Mouse (Mus musculus) kidney, embryonic 16.5 days (tissue): ENCODE results near the gene Tex33. TPM values are rescaled to one million over a fixed set of nuclear protein-coding genes. Genes with fewer than 3 reads are reported as not detected.
"Not testable (repeated sequence)": the region's sequence is repeated elsewhere in the genome, so short reads cannot be mapped to it uniquely, and the experiment has no call there.

Experiments
- ATAC-seq: fragments of 200-750 bp; cut with Nextera tagmentation; 2 replicates; pipeline ENCODE4 v1.8.0; 2017; ENCODE audit warnings: moderate TSS enrichment; ENCODE audit not compliant: low FRiP score, low TSS enrichment
- H3K27ac ChIP-seq: fragments of 300-500 bp; sonication (generic); 2 replicates; pipeline ENCODE4 v1.5.1; 2014; ENCODE audit warnings: low read length
- H3K27me3 ChIP-seq: fragments of 300-500 bp; sonication (generic); 2 replicates; pipeline ENCODE4 v1.6.1; 2014; ENCODE audit warnings: low read length, control low read depth, mixed read lengths; ENCODE audit not compliant: insufficient read depth
- H3K36me3 ChIP-seq: fragments of 300-500 bp; sonication (generic); 2 replicates; pipeline ENCODE4 v1.6.1; 2014; ENCODE audit warnings: low read length, control low read depth, mixed read lengths; ENCODE audit not compliant: insufficient read depth
- H3K4me1 ChIP-seq: fragments of 300-500 bp; sonication (generic); 2 replicates; pipeline ENCODE4 v1.6.1; 2014; ENCODE audit warnings: low read length, control low read depth, mixed read lengths; ENCODE audit not compliant: insufficient read depth
- H3K4me2 ChIP-seq: fragments of 300-500 bp; sonication (generic); replicated peaks from 2 replicates; pipeline ENCODE4 v1.6.1; 2014; ENCODE audit warnings: low read depth, low read length
- H3K4me3 ChIP-seq: fragments of 300-500 bp; sonication (generic); 2 replicates; pipeline ENCODE4 v1.5.1; 2014; ENCODE audit warnings: mild to moderate bottlenecking, low read length
- H3K9ac ChIP-seq: fragments of 300-500 bp; sonication (generic); replicated peaks from 2 replicates; pipeline ENCODE4 v1.6.1; 2014; ENCODE audit warnings: low read length
- H3K9me3 ChIP-seq: fragments of 300-500 bp; sonication (generic); 2 replicates; pipeline ENCODE4 v1.6.1; 2016; ENCODE audit warnings: low read length, control low read depth
- WGBS: fragments of 180-500 bp; shearing (Covaris S2); extraction: QIAGEN DNeasy Blood & Tissue Kit; methylation state at CpG from one replicate; pipeline ENCODE4 v1.1.7; 2014; 5-methylcytosine and 5-hydroxymethylcytosine counted together
- microRNA-seq: library from miRNA; unstranded; fragments of <30 nt; microRNA quantifications from one replicate; pipeline ENCODE4, GENCODE M21; 2016
- polyA plus RNA-seq: library from polyadenylated mRNA; unstranded; fragments of >200 nt; fragmentation: Nextera tagmentation; extraction: Ambion mirVana; gene quantifications from 2 replicates; pipeline ENCODE4 v1.2.1, GENCODE M21; 2015

The Tex33 gene
- polyA plus RNA-seq, 1 experiment from 2014 or later: not detected

- Histone ChIP-seq H3K4me3 (no peak overlapping the region), H3K9me3 (no peaks in the 10 kb centered on the region), H3K36me3 (no peaks in the 10 kb centered on the region), H3K9ac (no peak overlapping the region), H3K27ac (no peak overlapping the region), H3K27me3 (no peaks in the 10 kb centered on the region), H3K4me2 (no peak overlapping the region), H3K4me1 (no peaks in the 10 kb centered on the region)
- ATAC-seq: no peak
- 77% methylated on average over 3 of the region's 3 CpGs for WGBS
Measured at GRCm38 (mm10) chr15:78334380-78334779, 61.3 kb downstream of the Tex33 start.

DNA sequence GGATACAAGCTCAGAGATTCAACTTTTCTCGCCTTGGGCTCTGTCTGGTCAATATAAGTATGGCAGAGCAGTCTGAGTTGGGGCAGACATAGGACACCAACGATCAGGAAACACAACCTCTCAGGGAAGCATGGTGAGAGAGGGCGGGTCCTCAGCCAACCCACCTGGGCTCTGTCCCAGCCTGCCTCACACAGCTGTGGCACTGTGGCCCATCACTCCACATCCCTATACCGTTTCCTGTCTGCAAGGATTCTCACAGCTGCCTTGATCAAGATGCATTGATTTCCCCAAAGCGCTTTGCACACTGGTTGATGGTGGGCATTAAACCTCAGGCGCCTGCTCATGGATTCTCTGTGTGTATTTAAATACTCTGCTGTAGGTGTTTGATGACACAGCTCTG lies 62.7 kb downstream of the Tex33 start:
- ATAC-seq: no peak
- H3K9ac ChIP-seq: no peak overlapping the region
- no peak overlapping the region for H3K4me3 ChIP-seq
- H3K27me3 ChIP-seq: no peaks in the 10 kb centered on the region
- H3K9me3 ChIP-seq: no peaks in the 10 kb centered on the region
- no peaks in the 10 kb centered on the region for H3K36me3 ChIP-seq
- H3K4me1 ChIP-seq: no peaks in the 10 kb centered on the region
- H3K4me2 ChIP-seq: no peak overlapping the region
- H3K27ac ChIP-seq: no peak overlapping the region
- WGBS: 76% methylated on average over 6 of the region's 6 CpGs

DNA sequence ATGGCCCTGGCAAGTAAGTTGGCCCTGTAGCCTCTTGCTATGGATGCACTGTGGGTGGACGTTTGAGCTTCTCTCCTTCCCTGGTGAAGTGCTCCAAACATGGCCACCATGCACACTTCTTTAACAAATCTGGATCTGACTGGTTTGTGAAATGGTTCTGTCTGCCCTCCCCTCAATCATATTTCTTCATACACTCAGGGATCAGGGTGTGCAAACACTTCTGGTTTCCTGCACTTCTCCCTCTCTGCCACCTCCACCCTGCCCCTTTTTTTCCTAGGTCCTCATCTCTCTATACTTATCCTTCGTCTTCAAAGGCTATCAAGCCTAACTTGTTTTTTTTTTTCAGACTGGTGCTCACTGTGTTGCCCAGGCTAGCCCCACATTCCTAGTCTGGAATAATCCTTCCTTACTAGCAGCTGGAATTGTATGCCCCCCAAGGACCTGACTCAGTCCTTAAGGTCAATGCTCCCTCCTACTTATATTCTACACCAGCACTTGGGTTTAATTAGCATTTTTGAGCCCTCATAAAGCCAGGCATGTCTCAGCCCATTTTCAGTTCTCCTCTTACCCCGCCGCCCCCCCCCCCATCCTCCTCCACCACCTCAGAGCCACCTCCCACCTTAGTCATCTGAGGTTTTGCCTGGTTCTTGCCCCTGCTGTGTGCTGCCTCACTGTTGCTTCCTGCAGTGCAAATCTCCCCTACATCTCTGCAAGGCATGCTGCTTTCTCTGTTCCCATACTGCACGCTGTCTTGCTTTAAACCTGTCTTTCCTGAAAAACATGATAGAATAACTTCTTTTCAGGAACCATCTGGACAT lies 64.0 kb downstream of the Tex33 start:
- Histone ChIP-seq H3K4me3 (no peak overlapping the region), H3K9ac (no peak overlapping the region), H3K9me3 (no peaks in the 10 kb centered on the region), H3K36me3 (no peaks in the 10 kb centered on the region), H3K4me1 (no peaks in the 10 kb centered on the region), H3K27ac (no peak overlapping the region), H3K4me2 (no peak overlapping the region), H3K27me3 (no peaks in the 10 kb centered on the region)
- ATAC-seq: no peak
- WGBS: 70% methylated on average over 5 of the region's 5 CpGs

- WGBS: 74% methylated on average over 4 of the region's 4 CpGs
- Histone ChIP-seq H3K9me3 (no peaks in the 10 kb centered on the region), H3K9ac (no peak overlapping the region)
Measured at GRCm38 (mm10) chr15:78330706-78331105, 65.0 kb downstream of the Tex33 start.

DNA sequence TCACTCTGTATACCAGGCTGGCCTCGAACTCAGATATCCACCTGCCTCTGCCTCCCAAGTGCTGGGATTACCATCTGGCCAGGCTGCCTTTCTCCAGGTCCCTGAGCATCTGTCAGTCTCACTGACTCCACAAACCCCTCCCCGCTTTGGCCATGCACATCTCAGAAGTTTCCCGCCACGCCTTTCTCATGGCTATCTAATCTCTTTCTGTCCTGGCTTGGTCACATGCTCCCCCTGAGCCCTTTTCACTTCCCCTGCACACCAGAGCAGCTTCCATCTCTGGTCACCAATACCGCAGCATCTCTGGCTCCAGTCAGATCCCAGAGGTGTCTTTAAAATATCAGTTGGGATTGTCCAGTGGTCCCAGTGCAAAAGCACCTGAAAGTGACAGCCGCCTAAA lies 65.7 kb downstream of the Tex33 start:
- H3K27ac ChIP-seq, ATAC-seq, H3K4me3 ChIP-seq, H3K27me3 ChIP-seq, H3K4me1 ChIP-seq, H3K4me2 ChIP-seq, H3K9me3 ChIP-seq, H3K36me3 ChIP-seq, H3K9ac ChIP-seq: not testable (repeated sequence)
- 84% methylated on average over 6 of the region's 6 CpGs for WGBS

More at GRCm38 (mm10) chr15:78330706-78331105, 65.0 kb downstream of the Tex33 start:
- Histone ChIP-seq H3K27ac (no peak overlapping the region), H3K4me3 (no peak overlapping the region), H3K36me3 (no peaks in the 10 kb centered on the region), H3K27me3 (no peaks in the 10 kb centered on the region), H3K4me2 (no peak overlapping the region), H3K4me1 (no peaks in the 10 kb centered on the region)
- no peak for ATAC-seq

DNA sequence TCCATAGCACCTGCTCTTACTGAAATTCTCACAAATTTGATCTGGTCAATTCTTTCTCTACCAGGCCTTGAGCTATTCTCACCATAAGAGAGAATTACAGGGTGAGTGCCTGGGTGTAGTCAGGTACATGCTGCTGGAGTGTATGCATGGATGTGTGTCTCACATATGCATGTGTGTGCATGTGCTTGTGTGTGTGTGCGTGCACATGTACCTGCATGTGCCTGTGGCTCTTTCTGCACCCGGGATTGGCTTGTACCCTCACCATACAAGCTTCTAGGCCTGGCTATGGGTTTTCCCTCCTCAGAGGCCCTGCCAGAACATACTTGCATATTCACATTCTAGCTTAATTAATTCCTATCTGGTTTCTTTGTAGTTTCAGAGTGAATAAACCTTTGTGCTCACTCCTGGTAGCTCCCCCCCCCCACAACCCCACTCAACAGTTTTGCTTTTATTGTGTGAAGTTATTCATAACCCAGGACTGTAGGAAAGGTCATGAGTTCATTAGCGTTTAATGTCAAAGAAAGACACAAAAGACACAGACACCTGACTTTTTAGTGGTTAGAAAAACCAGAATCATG lies 67.1 kb downstream of the Tex33 start:
- H3K4me3 ChIP-seq: no peak overlapping the region
- H3K27ac ChIP-seq: no peak overlapping the region
- no peaks in the 10 kb centered on the region for H3K4me1 ChIP-seq
- H3K27me3 ChIP-seq: no peaks in the 10 kb centered on the region
- H3K9ac ChIP-seq: no peak overlapping the region
- 81% methylated on average over 3 of the region's 3 CpGs for WGBS
- H3K4me2 ChIP-seq: no peak overlapping the region
- ATAC-seq: no peak
- H3K9me3 ChIP-seq: no peaks in the 10 kb centered on the region
- no peaks in the 10 kb centered on the region for H3K36me3 ChIP-seq

Small RNA genes within 50 kb of the gene (microRNA-seq; reads per million reads assigned to microRNA genes)
- gene Mir7676-2: not detected

Other genes with a start within 250 kb of the Tex33 start
- gene Ift27, start 221.8 kb downstream of the Tex33 start, polyA plus RNA-seq: 83.7 and 91.0 TPM in 2 replicates
- 0.44 TPM in 1 of 2 replicates, not detected in the other for gene Pvalb, start 189.5 kb downstream of the Tex33 start, polyA plus RNA-seq
- 1.8 and 3.1 TPM in 2 replicates for gene Ncf4, start 151.1 kb downstream of the Tex33 start, polyA plus RNA-seq
- 0.12 and 0.19 TPM in 2 replicates for gene Csf2rb2, start 90.2 kb downstream of the Tex33 start, polyA plus RNA-seq
- 1.3 TPM in 2 replicates for gene Csf2rb, start 70.2 kb downstream of the Tex33 start, polyA plus RNA-seq
- gene Tst, start 10.0 kb upstream of the Tex33 start, polyA plus RNA-seq: 64.4 and 76.4 TPM in 2 replicates
- 3.2 and 5.3 TPM in 2 replicates for gene Mpst, start 10.5 kb upstream of the Tex33 start, polyA plus RNA-seq
- gene Kctd17, start 32.7 kb upstream of the Tex33 start, polyA plus RNA-seq: 41.5 and 43.1 TPM in 2 replicates
- 0.29 and 0.42 TPM in 2 replicates for gene Tmprss6, start 72.7 kb upstream of the Tex33 start, polyA plus RNA-seq
- gene Il2rb, start 99.4 kb upstream of the Tex33 start, polyA plus RNA-seq: 0.33 and 0.54 TPM in 2 replicates
- 33.2 and 33.7 TPM in 2 replicates for gene C1qtnf6, start 135.5 kb upstream of the Tex33 start, polyA plus RNA-seq
- gene Sstr3, start 148.8 kb upstream of the Tex33 start, polyA plus RNA-seq: 0.36 and 0.69 TPM in 2 replicates
- 8.3 and 10.4 TPM in 2 replicates for gene Rac2, start 176.9 kb upstream of the Tex33 start, polyA plus RNA-seq
- gene Cyth4, start 201.1 kb upstream of the Tex33 start, polyA plus RNA-seq: 7.7 and 8.3 TPM in 2 replicates